ENCODE assay signal across 8 mouse cellular contexts in genomic region chr13:51816559-51817041, GRCm38 (mm10). TPM values are rescaled to one million over a fixed set of nuclear protein-coding genes. Genes with fewer than 3 reads are reported as not detected.
DNase-seq lines count a peak whose midpoint lies in the region; ATAC-seq lines count a peak whose summit lies in the region.

No protein-coding gene starts in this region.

- H3K4me3 ChIP-seq in forebrain, embryonic 13.5 days: no peak overlapping the region
- no peak overlapping the region for H3K4me3 ChIP-seq in forebrain, embryonic 11.5 days (ENCODE audit: low read depth, low read length)
- H3K4me3 ChIP-seq in heart, embryonic 11.5 days (ENCODE audit: low read depth, low read length): no peak overlapping the region
- H3K4me3 ChIP-seq in kidney, embryonic 15.5 days (replicated peaks): no peak overlapping the region

- H3K36me3 ChIP-seq in forebrain, embryonic 13.5 days (ENCODE audit: poor library complexity, severe bottlenecking): no peaks in the 10 kb centered on the region
- no peaks in the 10 kb centered on the region for H3K36me3 ChIP-seq in forebrain, embryonic 11.5 days (ENCODE audit: control insufficient read depth, insufficient read depth, low read length)
- no peaks in the 10 kb centered on the region for H3K36me3 ChIP-seq in heart, embryonic 11.5 days (ENCODE audit: control insufficient read depth, insufficient read depth, low read length)
- no peaks in the 10 kb centered on the region for H3K36me3 ChIP-seq in kidney, embryonic 15.5 days

- no peak overlapping the region for H3K4me2 ChIP-seq in forebrain, embryonic 13.5 days
- H3K4me2 ChIP-seq in forebrain, embryonic 11.5 days (ENCODE audit: low read depth, low read length, severe bottlenecking): no peak overlapping the region
- H3K4me2 ChIP-seq in heart, embryonic 11.5 days: no peak overlapping the region
- H3K4me2 ChIP-seq in kidney, embryonic 15.5 days: no peak overlapping the region

- H3K4me1 ChIP-seq in forebrain, embryonic 13.5 days: peaks cover 29% of the 10 kb centered on the region
- H3K4me1 ChIP-seq in forebrain, embryonic 11.5 days (replicated peaks; ENCODE audit: control insufficient read depth, insufficient read depth, low read length): peaks cover 6% of the 10 kb centered on the region; the same call in 1 of the 2 replicates
- H3K4me1 ChIP-seq in heart, embryonic 11.5 days (ENCODE audit: control insufficient read depth, insufficient read depth, low read length): peaks cover 26% of the 10 kb centered on the region
- peaks cover 12% of the 10 kb centered on the region; the same call in 1 of the 2 replicates for H3K4me1 ChIP-seq in kidney, embryonic 15.5 days

- peak overlapping the region; percentile 82 for H3K27ac ChIP-seq in forebrain, embryonic 13.5 days
- H3K27ac ChIP-seq in forebrain, embryonic 11.5 days (ENCODE audit: low read depth, low read length): no peak overlapping the region
- peak overlapping the region; percentile 67 for H3K27ac ChIP-seq in heart, embryonic 11.5 days (ENCODE audit: low read depth, low read length)
- H3K27ac ChIP-seq in kidney, embryonic 15.5 days: no peak overlapping the region

- H3K9ac ChIP-seq in forebrain, embryonic 13.5 days: no peak overlapping the region
- H3K9ac ChIP-seq in forebrain, embryonic 11.5 days (ENCODE audit: low read length): no peak overlapping the region
- no peak overlapping the region for H3K9ac ChIP-seq in heart, embryonic 11.5 days (ENCODE audit: low read depth, low read length)
- no peak overlapping the region for H3K9ac ChIP-seq in kidney, embryonic 15.5 days

- DNase-seq in forebrain, embryonic 11.5 days (ENCODE audit: low spot score): no peak
- peak; percentile 71 for DNase-seq in MN1 (ENCODE audit: low spot score)
- peak; percentile 56 to 64 for DNase-seq in layer of hippocampus, postnatal 14 days (ENCODE audit: low spot score in 2 of 2)
- DNase-seq in embryo, embryonic 10.5 days (ENCODE audit: low spot score): no peak

- WGBS in forebrain, embryonic 13.5 days: 59% methylated on average over 5 of the region's 5 CpGs
- WGBS in forebrain, embryonic 11.5 days: 80% methylated on average over 5 of the region's 5 CpGs
- WGBS in heart, embryonic 11.5 days (ENCODE audit: insufficient replicate concordance): 71% methylated on average over 5 of the region's 5 CpGs
- WGBS in kidney, embryonic 15.5 days: 82% methylated on average over 5 of the region's 5 CpGs

- peak; percentile 84 for ATAC-seq in forebrain, embryonic 13.5 days
- ATAC-seq in forebrain, embryonic 11.5 days (replicated peaks; ENCODE audit: low FRiP score): no peak
- ATAC-seq in heart, embryonic 11.5 days (replicated peaks; ENCODE audit: insufficient number of reproducible peaks, low FRiP score, low TSS enrichment): 0 out of 2 replicates have a peak, but pooled peaks have one; percentile 3
- ATAC-seq in erythroid progenitor cell, adult 5-6 weeks (replicated peaks; ENCODE audit: low FRiP score, poor library complexity, severe bottlenecking): no peak
- ATAC-seq in kidney, embryonic 15.5 days (replicated peaks; ENCODE audit: low FRiP score): no peak

- no peaks in the 10 kb centered on the region for H3K9me3 ChIP-seq in forebrain, embryonic 13.5 days (replicated peaks)
- no peaks in the 10 kb centered on the region for H3K9me3 ChIP-seq in forebrain, embryonic 11.5 days (ENCODE audit: control insufficient read depth, low read length)
- no peaks in the 10 kb centered on the region for H3K9me3 ChIP-seq in heart, embryonic 11.5 days (replicated peaks; ENCODE audit: control insufficient read depth, low read length)
- no peaks in the 10 kb centered on the region for H3K9me3 ChIP-seq in kidney, embryonic 15.5 days (replicated peaks)

- H3K27me3 ChIP-seq in forebrain, embryonic 13.5 days: no peaks in the 10 kb centered on the region
- H3K27me3 ChIP-seq in forebrain, embryonic 11.5 days (ENCODE audit: control insufficient read depth, insufficient read depth, low read length): no peaks in the 10 kb centered on the region
- H3K27me3 ChIP-seq in heart, embryonic 11.5 days (ENCODE audit: control insufficient read depth, insufficient read depth, low read length): no peaks in the 10 kb centered on the region
- peaks cover 3% of the 10 kb centered on the region; the same call in 1 of the 2 replicates for H3K27me3 ChIP-seq in kidney, embryonic 15.5 days

RNA-seq across cellular contexts. Expression of gene Sema4d, which starts 23.1 kb away (rescaled TPM):
- polyA plus RNA-seq in forebrain, embryonic 13.5 days (2015; fragmentation: Nextera tagmentation; extraction: Ambion mirVana): 10.8 TPM in 2 replicates
- 8.3 and 8.4 TPM in 2 replicates for polyA plus RNA-seq in forebrain, embryonic 11.5 days (2014; fragmentation: Nextera tagmentation; extraction: Ambion mirVana)
- 11.0 and 13.7 TPM in 2 replicates for polyA plus RNA-seq in heart, embryonic 11.5 days (2014; fragmentation: Nextera tagmentation; extraction: Ambion mirVana)
- 100 to 1,000 TPM; 154 to 165 TPM for total RNA-seq in layer of hippocampus, postnatal 14 days (2021)
- total RNA-seq in erythroid progenitor cell, adult 5-6 weeks (2015; ENCODE audit: low replicate concordance): 9.6 and 14.1 TPM in 2 replicates
- total RNA-seq in erythroid progenitor cell, adult 5-6 weeks (2017; ENCODE audit: low replicate concordance): 6.3 and 10.2 TPM in 2 replicates
- polyA plus RNA-seq in kidney, embryonic 15.5 days (2015; fragmentation: Nextera tagmentation; extraction: Ambion mirVana): 19.6 and 20.3 TPM in 2 replicates

RNA-seq across cellular contexts. Expression of gene Gadd45g, which starts 29.9 kb away (rescaled TPM):
- polyA plus RNA-seq in forebrain, embryonic 13.5 days (2015; fragmentation: Nextera tagmentation; extraction: Ambion mirVana): 235 and 252 TPM in 2 replicates
- polyA plus RNA-seq in forebrain, embryonic 11.5 days (2014; fragmentation: Nextera tagmentation; extraction: Ambion mirVana): 157 and 169 TPM in 2 replicates
- 45.3 and 48.9 TPM in 2 replicates for polyA plus RNA-seq in heart, embryonic 11.5 days (2014; fragmentation: Nextera tagmentation; extraction: Ambion mirVana)
- total RNA-seq in layer of hippocampus, postnatal 14 days (2021): 10 to 100 TPM; 24.0 to 27.8 TPM
- total RNA-seq in erythroid progenitor cell, adult 5-6 weeks (2015; ENCODE audit: low replicate concordance): 4.3 TPM in 1 of 2 replicates, not detected in the other
- total RNA-seq in erythroid progenitor cell, adult 5-6 weeks (2017; ENCODE audit: low replicate concordance): 9.4 TPM in 1 of 2 replicates, not detected in the other
- polyA plus RNA-seq in kidney, embryonic 15.5 days (2015; fragmentation: Nextera tagmentation; extraction: Ambion mirVana): 40.2 and 42.8 TPM in 2 replicates

Comparison
In these comparisons a context has a peak if more than half of its experiments do, and no peak if none do; other contexts are left out.
1. ATAC-seq: peak in forebrain, embryonic 13.5 days (single experiment) and heart, embryonic 11.5 days (single experiment); none in forebrain, embryonic 11.5 days (single experiment), erythroid progenitor cell, adult 5-6 weeks (single experiment) and kidney, embryonic 15.5 days (single experiment).
2. H3K27ac ChIP-seq: peak in forebrain, embryonic 13.5 days (single experiment) and heart, embryonic 11.5 days (single experiment); none in forebrain, embryonic 11.5 days (single experiment) and kidney, embryonic 15.5 days (single experiment).
3. DNase-seq: peak in MN1 (single experiment) and layer of hippocampus, postnatal 14 days (2 of 2); none in forebrain, embryonic 11.5 days (single experiment) and embryo, embryonic 10.5 days (single experiment).